Mouse (Mus musculus) midbrain, embryonic 11.5 days (tissue): ENCODE results near the gene Egfem1. TPM values are rescaled to one million over a fixed set of nuclear protein-coding genes. Genes with fewer than 3 reads are reported as not detected.
A peak's percentile ranks its signal among the peaks of the same experiment; 100 is the strongest.

Experiments
- ATAC-seq: fragments of 200-750 bp; cut with Nextera tagmentation; 2 replicates; pipeline ENCODE4 v1.8.0; 2017; ENCODE audit warnings: moderate TSS enrichment, moderate library complexity; ENCODE audit not compliant: low FRiP score
- DNase-seq: peaks from one replicate; pipeline ENCODE4 v3.0.0; 2015; ENCODE audit warnings: low spot score; ENCODE audit errors: missing footprints
- H3K27ac ChIP-seq: fragments of 300-500 bp; sonication (generic); 2 replicates; pipeline ENCODE4 v1.5.1; 2014; ENCODE audit warnings: low read depth, low read length
- H3K27me3 ChIP-seq: fragments of 300-500 bp; sonication (generic); 2 replicates; pipeline ENCODE4 v1.6.1; 2014; ENCODE audit warnings: mild to moderate bottlenecking, low read length, moderate library complexity, mixed read lengths; ENCODE audit not compliant: control insufficient read depth, insufficient read depth
- H3K36me3 ChIP-seq: fragments of 300-500 bp; sonication (generic); 2 replicates; pipeline ENCODE4 v1.6.1; 2014; ENCODE audit warnings: mild to moderate bottlenecking, low read length, moderate library complexity, mixed read lengths; ENCODE audit not compliant: control insufficient read depth, insufficient read depth
- H3K4me1 ChIP-seq: fragments of 300-500 bp; sonication (generic); 2 replicates; pipeline ENCODE4 v1.6.1; 2014; ENCODE audit warnings: low read length; ENCODE audit not compliant: control insufficient read depth, insufficient read depth
- H3K4me2 ChIP-seq: fragments of 300-500 bp; sonication (generic); 2 replicates; pipeline ENCODE4 v1.6.1; 2014; ENCODE audit warnings: mild to moderate bottlenecking, moderate library complexity
- H3K4me3 ChIP-seq: fragments of 300-500 bp; sonication (generic); 2 replicates; pipeline ENCODE4 v1.5.1; 2014; ENCODE audit warnings: low read depth, low read length
- H3K9ac ChIP-seq: fragments of 300-500 bp; sonication (generic); 2 replicates; pipeline ENCODE4 v1.6.1; 2014; ENCODE audit warnings: low read length
- H3K9me3 ChIP-seq: fragments of 300-500 bp; sonication (generic); 2 replicates; pipeline ENCODE4 v1.6.1; 2016; ENCODE audit warnings: low read length; ENCODE audit not compliant: control insufficient read depth
- WGBS: fragments of 180-500 bp; shearing (Covaris S2); extraction: QIAGEN DNeasy Blood & Tissue Kit; methylation state at CpG from one replicate; pipeline ENCODE4 v1.1.7; 2014; 5-methylcytosine and 5-hydroxymethylcytosine counted together
- polyA plus RNA-seq: library from polyadenylated mRNA; unstranded; fragments of >200 nt; fragmentation: Nextera tagmentation; extraction: Ambion mirVana; gene quantifications from 2 replicates; pipeline ENCODE4 v1.2.1, GENCODE M21; 2014

Egfem1 gene
- polyA plus RNA-seq, 1 experiment from 2014 or later = 14.7 TPM

- Histone ChIP-seq H3K27ac (no peak overlapping the region), H3K9ac (no peak overlapping the region), H3K4me1 (no peaks in the 10 kb centered on the region), H3K4me3 (no peak overlapping the region), H3K27me3 (no peaks in the 10 kb centered on the region), H3K36me3 (no peaks in the 10 kb centered on the region), H3K4me2 (no peak overlapping the region), H3K9me3 (no peaks in the 10 kb centered on the region)
- DNase-seq (no peak), ATAC-seq (no peak)
- 53% methylated on average over 8 of the region's 8 CpGs for WGBS
Measured at GRCm38 (mm10) chr3:29366907-29367306, 285.1 kb downstream of the Egfem1 start.

- no peaks in the 10 kb centered on the region for H3K27me3 ChIP-seq
- H3K9ac ChIP-seq = no peak overlapping the region
- H3K4me3 ChIP-seq = no peak overlapping the region
- no peak overlapping the region for H3K4me2 ChIP-seq
- no peak overlapping the region for H3K27ac ChIP-seq
- ATAC-seq (no peak), DNase-seq (no peak)
- H3K4me1 ChIP-seq = no peaks in the 10 kb centered on the region
- no peaks in the 10 kb centered on the region for H3K9me3 ChIP-seq
- 69% methylated on average over 5 of the region's 5 CpGs for WGBS
- H3K36me3 ChIP-seq = no peaks in the 10 kb centered on the region
Measured at GRCm38 (mm10) chr3:29370519-29370918, 288.7 kb downstream of the Egfem1 start.

- no peaks in the 10 kb centered on the region; the same call in 1 of the 2 replicates for H3K4me1 ChIP-seq
- DNase-seq (no peak), ATAC-seq (no peak)
- no peaks in the 10 kb centered on the region for H3K9me3 ChIP-seq
- no peak overlapping the region for H3K9ac ChIP-seq
- H3K4me2 ChIP-seq = no peak overlapping the region
- no peaks in the 10 kb centered on the region for H3K36me3 ChIP-seq
- no peak overlapping the region for H3K4me3 ChIP-seq
- no peaks in the 10 kb centered on the region for H3K27me3 ChIP-seq
- H3K27ac ChIP-seq = no peak overlapping the region
- WGBS = 44% methylated on average over 2 of the region's 2 CpGs
Measured at GRCm38 (mm10) chr3:29381255-29381654, 299.4 kb downstream of the Egfem1 start.

GRCm38 (mm10) chr3:29399064-29399463 lies 317.2 kb downstream of the Egfem1 start:
- H3K9me3 ChIP-seq = no peaks in the 10 kb centered on the region
- H3K27me3 ChIP-seq = no peaks in the 10 kb centered on the region
- DNase-seq (no peak), ATAC-seq (no peak)
- no peak overlapping the region for H3K9ac ChIP-seq
- no peaks in the 10 kb centered on the region for H3K36me3 ChIP-seq
- no peak overlapping the region for H3K27ac ChIP-seq
- WGBS = 89% methylated on average over 3 of the region's 3 CpGs
- no peak overlapping the region for H3K4me3 ChIP-seq
- H3K4me2 ChIP-seq = no peak overlapping the region
- no peaks in the 10 kb centered on the region for H3K4me1 ChIP-seq

- H3K4me2 ChIP-seq = no peak overlapping the region
- ATAC-seq (no peak), DNase-seq (no peak)
Measured at GRCm38 (mm10) chr3:29421634-29422033, 339.8 kb downstream of the Egfem1 start.

GRCm38 (mm10) chr3:29432109-29433091 lies 350.6 kb downstream of the Egfem1 start:
- ATAC-seq (peak; percentile 91), DNase-seq (peak; percentile 84)
- peaks cover 17% of the 10 kb centered on the region for H3K4me1 ChIP-seq
- peak overlapping the region; percentile 63 for H3K27ac ChIP-seq
- peak overlapping the region; percentile 16 for H3K4me2 ChIP-seq
- no peak overlapping the region for H3K9ac ChIP-seq
- H3K27me3 ChIP-seq = no peaks in the 10 kb centered on the region
- WGBS = 34% methylated on average over 10 of the region's 10 CpGs
- no peak overlapping the region for H3K4me3 ChIP-seq
- no peaks in the 10 kb centered on the region for H3K36me3 ChIP-seq
- H3K9me3 ChIP-seq = no peaks in the 10 kb centered on the region

More at GRCm38 (mm10) chr3:29421634-29422033, 339.8 kb downstream of the Egfem1 start:
- no peaks in the 10 kb centered on the region for H3K9me3 ChIP-seq
- no peaks in the 10 kb centered on the region for H3K36me3 ChIP-seq
- H3K27ac ChIP-seq = no peak overlapping the region
- H3K9ac ChIP-seq = no peak overlapping the region
- WGBS = 92% methylated on average over 2 of the region's 2 CpGs
- H3K4me1 ChIP-seq = 0 out of 2 replicates have a peak, but pooled peaks cover 2% of the 10 kb centered on the region
- H3K4me3 ChIP-seq = no peak overlapping the region
- no peaks in the 10 kb centered on the region for H3K27me3 ChIP-seq

- H3K4me3 ChIP-seq = no peak overlapping the region
- ATAC-seq (no peak), DNase-seq (peak; percentile 53)
- H3K9me3 ChIP-seq = no peaks in the 10 kb centered on the region
- no peak overlapping the region for H3K9ac ChIP-seq
- no peaks in the 10 kb centered on the region for H3K4me1 ChIP-seq
- 88% methylated on average over 6 of the region's 6 CpGs for WGBS
- no peaks in the 10 kb centered on the region for H3K36me3 ChIP-seq
- H3K27me3 ChIP-seq = no peaks in the 10 kb centered on the region
- no peak overlapping the region for H3K4me2 ChIP-seq
- H3K27ac ChIP-seq = no peak overlapping the region
Measured at GRCm38 (mm10) chr3:29443024-29443423, 361.2 kb downstream of the Egfem1 start.

- Histone ChIP-seq H3K27ac (no peak overlapping the region), H3K36me3 (no peaks in the 10 kb centered on the region), H3K4me1 (no peaks in the 10 kb centered on the region), H3K9me3 (no peaks in the 10 kb centered on the region), H3K4me3 (no peak overlapping the region), H3K27me3 (no peaks in the 10 kb centered on the region), H3K9ac (no peak overlapping the region), H3K4me2 (no peak overlapping the region)
- ATAC-seq (no peak), DNase-seq (no peak)
- WGBS = 79% methylated on average over 5 of the region's 5 CpGs
Measured at GRCm38 (mm10) chr3:29444661-29445060, 362.8 kb downstream of the Egfem1 start.

- no peak overlapping the region for H3K27ac ChIP-seq
- ATAC-seq = no peak
- no peak overlapping the region for H3K4me3 ChIP-seq
- no peaks in the 10 kb centered on the region for H3K36me3 ChIP-seq
- H3K9me3 ChIP-seq = no peaks in the 10 kb centered on the region
- H3K4me1 ChIP-seq = no peaks in the 10 kb centered on the region
- H3K27me3 ChIP-seq = no peaks in the 10 kb centered on the region
- WGBS = 75% methylated on average over 3 of the region's 3 CpGs
- H3K9ac ChIP-seq = no peak overlapping the region
- peak; percentile 59 for DNase-seq
- H3K4me2 ChIP-seq = no peak overlapping the region
Measured at GRCm38 (mm10) chr3:29446081-29446480, 364.3 kb downstream of the Egfem1 start.
